Mouse (Mus musculus) embryonic facial prominence, embryonic 14.5 days (tissue): ENCODE data around the gene Clcn1. TPM values are rescaled to one million over a fixed set of nuclear protein-coding genes. Genes with fewer than 3 reads are reported as not detected.

Experiments
- ATAC-seq: fragments of 200-750 bp; cut with Nextera tagmentation; 2 replicates; pipeline ENCODE4 v1.8.0; 2017; ENCODE audit warnings: low read depth, moderate number of reproducible peaks, moderate TSS enrichment
- DNase-seq: peaks from one replicate; pipeline ENCODE4 v3.0.0-alpha.2; 2015; ENCODE audit warnings: low spot score
- H3K27ac ChIP-seq: fragments of 300-500 bp; sonication (generic); replicated peaks from 2 replicates; pipeline ENCODE4 v1.5.1; 2014; ENCODE audit warnings: low read depth, mild to moderate bottlenecking, low read length, moderate library complexity
- H3K27me3 ChIP-seq: fragments of 300-500 bp; sonication (generic); replicated peaks from 2 replicates; pipeline ENCODE4 v1.6.1; 2014; ENCODE audit warnings: low read length; ENCODE audit not compliant: control insufficient read depth, insufficient read depth
- H3K36me3 ChIP-seq: fragments of 300-500 bp; sonication (generic); 2 replicates; pipeline ENCODE4 v1.6.1; 2014; ENCODE audit warnings: low read length, mixed read lengths; ENCODE audit not compliant: control insufficient read depth, insufficient read depth
- H3K4me1 ChIP-seq: fragments of 300-500 bp; sonication (generic); 2 replicates; pipeline ENCODE4 v1.6.1; 2014; ENCODE audit warnings: antibody characterized with exemption, low read length; ENCODE audit not compliant: control insufficient read depth, insufficient read depth
- H3K4me2 ChIP-seq: fragments of 300-500 bp; sonication (generic); 2 replicates; pipeline ENCODE4 v1.6.1; 2014; ENCODE audit warnings: low read depth, mild to moderate bottlenecking, low read length, moderate library complexity, mixed read lengths
- H3K4me3 ChIP-seq: fragments of 300-500 bp; sonication (generic); 2 replicates; pipeline ENCODE4 v1.5.1; 2014; ENCODE audit warnings: low read depth, mild to moderate bottlenecking, low read length
- H3K9ac ChIP-seq: fragments of 300-500 bp; sonication (generic); 2 replicates; pipeline ENCODE4 v1.6.1; 2014; ENCODE audit warnings: low read depth, mild to moderate bottlenecking, low read length, moderate library complexity, mixed read lengths
- H3K9me3 ChIP-seq: fragments of 300-500 bp; sonication (generic); 2 replicates; pipeline ENCODE4 v1.6.1; 2016; ENCODE audit warnings: low read length; ENCODE audit not compliant: control insufficient read depth
- WGBS: fragments of 180-500 bp; shearing (Covaris S2); extraction: QIAGEN DNeasy Blood & Tissue Kit; methylation state at CpG from one replicate; pipeline ENCODE4 v1.1.7; 2014; 5-methylcytosine and 5-hydroxymethylcytosine counted together
- polyA plus RNA-seq: library from polyadenylated mRNA; unstranded; fragments of >200 nt; fragmentation: Nextera tagmentation; extraction: Ambion mirVana; gene quantifications from 2 replicates; pipeline ENCODE4 v1.2.1, GENCODE M21; 2014

Clcn1 gene
- polyA plus RNA-seq, 1 experiment from 2014 or later: 0.92 TPM

DNA sequence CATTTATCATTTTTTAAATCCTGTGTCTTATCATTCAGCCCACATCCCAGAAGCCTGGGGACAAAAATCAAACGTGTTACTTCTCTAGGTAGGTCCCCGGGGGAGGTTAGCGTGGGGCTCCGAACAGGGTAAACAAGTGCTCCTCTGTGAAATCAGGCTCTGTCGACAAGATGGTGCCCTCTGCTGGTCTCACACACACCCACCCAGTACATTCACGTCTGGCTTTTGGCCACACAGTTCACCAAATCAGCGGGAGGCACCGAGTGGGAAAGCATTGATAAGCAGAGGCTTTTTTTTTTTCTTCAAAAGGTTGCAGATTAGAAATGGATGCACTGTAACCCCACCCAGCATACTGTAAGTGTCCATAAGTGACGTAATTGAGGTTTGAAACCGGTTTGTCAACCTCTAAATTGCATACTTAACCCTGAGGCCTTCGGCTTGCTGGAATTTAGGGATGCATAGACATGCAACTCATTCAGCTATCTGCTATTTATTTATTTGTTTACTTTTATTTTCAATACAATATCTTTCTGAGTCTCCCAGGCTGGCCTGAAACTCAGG lies 29.1 kb upstream of the Clcn1 start:
- no peaks in the 10 kb centered on the region for H3K9me3 ChIP-seq
- no peak overlapping the region for H3K4me3 ChIP-seq
- no peak overlapping the region for H3K27ac ChIP-seq
- ATAC-seq (peak; percentile 60; the same call in 1 of the 2 replicates), DNase-seq (peak; percentile 63)
- H3K27me3 ChIP-seq: no peaks in the 10 kb centered on the region
- no peaks in the 10 kb centered on the region for H3K36me3 ChIP-seq
- peak overlapping the region; percentile 26; the same call in 1 of the 2 replicates for H3K4me2 ChIP-seq
- 12% methylated on average over 11 of the region's 11 CpGs for WGBS
- H3K4me1 ChIP-seq: peaks cover 4% of the 10 kb centered on the region; the same call in 1 of the 2 replicates
- no peak overlapping the region for H3K9ac ChIP-seq

GRCm38 (mm10) chr6:42260430-42260829 lies 26.1 kb upstream of the Clcn1 start:
- H3K9ac ChIP-seq: no peak overlapping the region
- DNase-seq: no peak
- no peaks in the 10 kb centered on the region for H3K9me3 ChIP-seq
- ATAC-seq: no peak
- no peaks in the 10 kb centered on the region for H3K36me3 ChIP-seq
- no peak overlapping the region for H3K4me2 ChIP-seq
- H3K27ac ChIP-seq: no peak overlapping the region
- H3K27me3 ChIP-seq: no peaks in the 10 kb centered on the region
- WGBS: 54% methylated on average over 6 of the region's 6 CpGs
- peaks cover 8% of the 10 kb centered on the region; the same call in 1 of the 2 replicates for H3K4me1 ChIP-seq
- no peak overlapping the region for H3K4me3 ChIP-seq

- Histone ChIP-seq H3K9ac (no peak within 1 kb of the TSS; the same call in 1 of the 2 replicates), H3K36me3 (no peaks in the 10 kb centered on the region), H3K9me3 (no peaks in the 10 kb centered on the region), H3K4me3 (peak within 1 kb of the TSS; percentile 20; the same call in 1 of the 2 replicates), H3K27ac (no peak within 1 kb of the TSS), H3K4me1 (peaks cover 14% of the 10 kb centered on the region; the same call in 1 of the 2 replicates), H3K4me2 (peak within 1 kb of the TSS; percentile 34), H3K27me3 (no peaks in the 10 kb centered on the region)
- ATAC-seq: no peak
- 17% methylated on average over 20 of the region's 20 CpGs for WGBS
- peak; percentile 16 for DNase-seq
These were observed 24.8 kb upstream of the Clcn1 start, which contains the start of gene Tmem139 for GRCm38 (mm10) chr6:42261524-42262170. Gene Tmem139 (plus strand): TSS chr6:42261970.

DNA sequence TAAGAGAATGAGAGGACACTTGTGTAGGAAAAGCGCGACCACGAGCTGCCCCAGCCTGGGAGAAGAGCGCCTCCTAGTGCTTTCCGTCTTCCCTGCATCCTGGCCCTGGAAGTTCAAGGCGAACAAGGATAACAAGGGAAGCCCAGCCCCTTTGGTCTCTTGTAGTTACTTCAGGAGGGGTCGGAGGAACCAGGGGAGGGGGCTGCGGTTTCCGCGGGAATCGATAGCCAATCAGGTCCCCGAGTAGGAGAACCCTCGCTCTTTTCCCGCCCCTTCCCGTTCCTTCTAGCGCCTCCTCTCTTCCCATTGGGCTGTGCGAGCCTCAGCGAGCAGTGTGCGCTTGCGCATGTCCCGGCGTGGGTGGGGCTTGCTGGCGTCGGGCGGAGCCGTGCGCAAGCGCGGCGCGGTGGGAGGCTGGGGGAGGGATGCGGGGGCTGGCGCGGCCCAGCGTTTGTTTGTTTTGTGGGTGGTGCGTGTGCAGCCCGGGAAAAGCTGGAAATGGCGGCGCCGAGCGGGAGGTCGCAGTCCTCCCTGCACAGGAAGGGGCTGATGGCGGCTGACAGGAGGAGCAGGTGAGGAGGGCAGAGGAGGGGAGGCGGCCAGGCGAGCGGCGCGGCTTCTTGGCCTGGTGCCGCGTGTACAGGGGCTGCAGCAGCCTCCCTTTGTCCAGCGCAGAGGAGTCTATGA lies 21.7 kb upstream of the Clcn1 start, which contains the start of gene Casp2:
TSS of gene Casp2 (plus strand) at position 360 of the 687 bp plus-strand sequence.
- WGBS: under 1% methylated on average over 32 of the region's 51 CpGs
- ATAC-seq: peak; percentile 99
- H3K36me3 ChIP-seq: peaks cover 26% of the 10 kb centered on the region
- DNase-seq: peak; percentile 100
- H3K27ac ChIP-seq: peak within 1 kb of the TSS; percentile 89
- peaks cover 12% of the 10 kb centered on the region; the same call in 1 of the 2 replicates for H3K4me1 ChIP-seq
- H3K9me3 ChIP-seq: no peaks in the 10 kb centered on the region
- H3K4me2 ChIP-seq: peak within 1 kb of the TSS; percentile 83
- H3K27me3 ChIP-seq: no peaks in the 10 kb centered on the region
- H3K9ac ChIP-seq: peak within 1 kb of the TSS; percentile 97
- H3K4me3 ChIP-seq: peak within 1 kb of the TSS; percentile 88

- ATAC-seq (no peak), DNase-seq (no peak)
- peak overlapping the region; percentile 97 for H3K9ac ChIP-seq
- H3K4me1 ChIP-seq: peaks cover 12% of the 10 kb centered on the region; the same call in 1 of the 2 replicates
- H3K27me3 ChIP-seq: no peaks in the 10 kb centered on the region
- H3K9me3 ChIP-seq: no peaks in the 10 kb centered on the region
- under 1% methylated on average over 21 of the region's 21 CpGs for WGBS
- peak overlapping the region; percentile 83 for H3K4me2 ChIP-seq
- H3K36me3 ChIP-seq: peaks cover 35% of the 10 kb centered on the region
- H3K4me3 ChIP-seq: peak overlapping the region; percentile 88
- H3K27ac ChIP-seq: peak overlapping the region; percentile 89
These were observed 20.8 kb upstream of the Clcn1 start for GRCm38 (mm10) chr6:42265391-42266330.

GRCm38 (mm10) chr6:42270817-42271216 lies 15.7 kb upstream of the Clcn1 start:
- Histone ChIP-seq H3K4me2 (no peak overlapping the region), H3K4me3 (no peak overlapping the region), H3K27me3 (no peaks in the 10 kb centered on the region), H3K9me3 (no peaks in the 10 kb centered on the region), H3K27ac (no peak overlapping the region), H3K9ac (no peak overlapping the region), H3K4me1 (peaks cover 12% of the 10 kb centered on the region), H3K36me3 (peaks cover 79% of the 10 kb centered on the region)
- DNase-seq (no peak), ATAC-seq (no peak)

DNA sequence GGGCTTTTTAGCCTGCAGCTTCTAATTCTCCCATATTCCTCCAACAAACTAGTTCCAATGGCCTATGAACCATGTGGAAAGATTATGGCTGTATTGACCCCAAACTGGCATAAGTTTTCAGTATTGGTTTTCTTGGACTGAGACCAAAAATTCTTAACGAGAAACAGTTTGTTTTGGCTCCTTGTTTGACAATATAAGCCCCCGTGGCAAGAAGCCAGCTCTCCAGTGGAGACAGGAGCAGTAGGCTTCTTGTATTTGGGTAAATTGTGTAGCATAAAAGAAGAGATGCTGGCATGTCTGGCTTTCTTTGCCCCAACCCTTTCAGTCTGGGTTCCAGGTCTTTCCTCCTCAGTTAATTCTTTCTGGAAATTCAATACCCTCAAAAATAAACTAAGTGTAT lies 10.3 kb upstream of the Clcn1 start:
- peaks cover 9% of the 10 kb centered on the region for H3K4me1 ChIP-seq
- peaks cover 91% of the 10 kb centered on the region for H3K36me3 ChIP-seq
- H3K27me3 ChIP-seq: no peaks in the 10 kb centered on the region
- H3K4me2 ChIP-seq: no peak overlapping the region
- WGBS: 30% methylated on average over 2 of the region's 2 CpGs
- no peak for ATAC-seq
- no peak overlapping the region for H3K9ac ChIP-seq
- no peaks in the 10 kb centered on the region for H3K9me3 ChIP-seq
- peak; percentile 79 for DNase-seq
- H3K4me3 ChIP-seq: no peak overlapping the region
- H3K27ac ChIP-seq: no peak overlapping the region
